Mouse (Mus musculus) lung, postnatal 10 days (tissue): Measurements from ENCODE around the gene Npl.
"Not testable (repeated sequence)": the region's sequence is repeated elsewhere in the genome, so short reads cannot be mapped to it uniquely, and the experiment has no call there.

ENCODE experiments used
- DNase-seq: peaks from one replicate; pipeline ENCODE4 v3.0.0; 2021

Npl gene

GRCm38 (mm10) chr1:153540753-153541152 lies 9.1 kb downstream of the Npl start:
- no peak for DNase-seq

GRCm38 (mm10) chr1:153539739-153540333 lies 10.0 kb downstream of the Npl start:
- no peak for DNase-seq

- peak; percentile 37 for DNase-seq
Measured at GRCm38 (mm10) chr1:153535611-153536010, 14.2 kb downstream of the Npl start.

DNA sequence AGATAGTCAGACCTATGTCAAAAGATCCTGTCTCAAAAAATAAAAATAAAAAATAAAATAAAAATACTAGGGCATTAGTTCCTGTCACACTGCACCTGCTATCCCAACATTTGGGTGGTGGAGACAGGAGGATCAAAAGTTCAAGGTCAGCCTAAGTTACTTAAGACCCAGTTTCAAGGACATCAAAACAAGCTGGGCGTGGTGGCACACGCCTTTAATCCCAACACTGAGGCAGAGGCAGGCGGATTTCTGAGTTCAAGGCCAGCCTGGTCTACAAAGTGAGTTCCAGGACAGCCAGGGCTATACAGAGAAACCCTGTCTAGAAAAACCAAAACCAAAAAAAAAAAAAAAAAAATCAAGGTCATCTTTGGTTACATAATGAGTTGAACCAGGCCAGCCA lies 16.9 kb downstream of the Npl start:
- DNase-seq, result not testable (repeated sequence)

DNA sequence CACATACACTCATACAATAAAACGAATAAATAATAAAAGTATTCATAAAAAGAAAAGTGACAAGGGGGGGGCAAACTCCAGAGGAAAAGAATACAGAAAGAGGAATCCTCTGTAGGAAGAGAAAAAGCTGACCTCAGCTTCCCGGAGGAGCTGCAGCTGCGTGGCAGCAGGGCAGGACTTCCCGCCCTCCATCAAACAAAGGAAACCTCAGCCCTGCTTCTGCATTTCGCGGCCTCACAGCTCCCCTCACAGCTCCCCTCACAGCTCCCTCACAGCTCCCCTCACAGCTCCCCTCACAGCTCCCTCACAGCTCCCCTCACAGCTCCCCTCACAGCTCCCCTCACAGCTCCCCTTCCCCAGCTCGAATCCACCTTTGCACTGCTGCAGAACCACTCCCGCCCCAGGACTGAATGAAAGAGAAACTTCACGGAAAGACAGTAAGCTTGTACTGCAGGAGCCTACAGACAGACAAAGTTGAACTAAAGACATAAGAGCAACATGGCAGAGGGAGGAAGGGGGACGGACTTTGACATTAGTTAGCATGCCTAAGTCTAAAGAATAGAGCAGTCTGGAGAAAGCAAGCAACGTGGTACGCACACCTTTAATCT lies 17.5 kb downstream of the Npl start:
- DNase-seq, result peak; percentile 28

GRCm38 (mm10) chr1:153531677-153532233 lies 18.1 kb downstream of the Npl start:
- DNase-seq, result no peak

DNA sequence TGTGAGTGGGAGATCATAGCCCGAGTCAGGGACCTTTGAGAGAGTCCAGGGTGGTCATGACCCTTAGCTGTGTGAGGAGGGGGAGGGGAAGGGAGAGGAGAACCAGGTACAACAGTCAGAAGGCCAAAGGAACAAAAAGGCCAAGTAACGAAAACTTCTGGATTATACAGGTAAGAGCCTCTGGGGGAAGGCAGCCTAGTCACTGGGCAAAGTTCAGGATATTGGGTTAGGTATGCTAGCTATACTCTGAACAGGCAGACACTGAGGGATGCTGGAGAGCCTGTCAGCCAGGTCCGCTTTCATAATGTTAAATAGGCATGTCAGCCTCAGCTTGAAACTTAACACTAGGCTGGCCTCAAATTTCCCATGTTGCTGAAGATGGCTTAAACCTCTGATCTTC lies 27.7 kb downstream of the Npl start:
- DNase-seq, result no peak

DNA sequence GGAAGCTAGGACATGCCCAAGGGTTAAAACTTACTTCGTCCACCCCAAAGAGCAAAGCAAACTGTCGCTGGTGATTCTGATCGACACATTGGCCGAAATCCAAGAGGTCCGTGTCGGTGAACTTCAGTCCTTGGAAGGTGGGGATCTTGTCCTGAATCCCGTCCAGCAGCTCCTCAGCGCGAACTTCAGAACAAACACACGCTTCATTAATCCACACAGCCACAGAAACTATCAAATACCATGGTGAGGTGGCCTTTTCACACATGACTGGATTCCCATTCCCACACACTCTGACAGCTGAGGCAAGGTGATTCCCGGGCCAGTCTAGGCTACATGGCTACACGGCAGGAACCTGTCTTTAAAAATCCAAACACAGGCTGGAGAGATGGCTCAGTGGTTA lies 34.5 kb downstream of the Npl start:
- DNase-seq, result no peak

DNA sequence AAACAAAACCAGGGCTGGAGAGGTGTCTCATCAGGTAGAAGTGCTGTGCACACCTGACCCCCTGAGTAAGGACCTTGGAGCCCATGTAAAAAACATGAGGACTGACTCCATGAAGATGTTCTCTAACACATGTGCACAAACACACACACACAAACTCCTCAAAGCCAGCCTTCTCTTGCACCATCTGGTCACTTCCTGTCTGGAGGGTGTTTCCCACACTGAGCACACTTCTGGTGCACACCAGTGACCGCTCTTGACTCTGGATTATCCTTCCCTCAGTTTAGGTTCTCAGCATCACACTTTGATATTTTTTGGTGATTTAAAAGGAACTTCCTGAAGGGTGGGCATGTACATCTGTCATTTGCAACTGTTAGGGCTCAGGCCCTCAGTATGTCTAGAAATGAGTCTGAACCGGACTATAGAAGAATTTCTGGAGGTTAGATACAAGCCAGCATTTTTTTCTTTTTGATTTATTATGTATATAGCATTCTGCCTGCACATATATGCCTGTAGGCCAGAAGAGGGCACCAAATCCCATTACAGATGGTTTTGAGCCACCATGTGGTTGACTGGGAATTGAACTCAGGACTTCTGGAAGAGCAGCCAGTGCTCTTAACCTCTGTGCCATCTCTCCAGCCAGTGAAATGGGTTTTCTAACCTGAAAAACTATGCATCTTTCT lies 39.4 kb downstream of the Npl start:
- DNase-seq, result no peak

- DNase-seq, result not testable (repeated sequence)
Measured at GRCm38 (mm10) chr1:153509569-153509968, 40.3 kb downstream of the Npl start.

GRCm38 (mm10) chr1:153509012-153509411 lies 40.8 kb downstream of the Npl start:
- DNase-seq, result no peak

DNA sequence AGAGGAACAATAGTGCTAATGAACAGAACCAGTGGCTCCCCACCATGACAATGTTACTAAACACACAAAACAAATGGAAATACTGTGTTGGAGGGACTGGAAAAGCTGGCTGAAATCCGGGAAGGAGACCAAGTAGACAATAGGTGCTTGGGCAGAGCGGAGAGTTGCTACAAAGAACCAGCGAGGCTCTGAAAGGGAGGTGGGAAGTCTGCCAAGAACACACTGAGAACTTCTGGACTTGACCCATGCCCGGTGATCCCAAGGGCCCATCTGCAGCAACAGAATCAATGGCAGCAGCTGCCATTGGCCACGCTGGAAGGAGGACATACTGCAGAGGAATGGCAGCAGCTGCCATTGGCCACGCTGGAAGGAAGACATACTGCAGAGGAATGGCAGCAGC lies 43.6 kb downstream of the Npl start:
- peak; percentile 21 for DNase-seq

GRCm38 (mm10) chr1:153501644-153502321 lies 48.1 kb downstream of the Npl start:
- DNase-seq, result peak; percentile 27

GRCm38 (mm10) chr1:153500030-153500429 lies 49.8 kb downstream of the Npl start:
- DNase-seq, result no peak

GRCm38 (mm10) chr1:153496030-153496429 lies 53.8 kb downstream of the Npl start:
- DNase-seq, result no peak

DNA sequence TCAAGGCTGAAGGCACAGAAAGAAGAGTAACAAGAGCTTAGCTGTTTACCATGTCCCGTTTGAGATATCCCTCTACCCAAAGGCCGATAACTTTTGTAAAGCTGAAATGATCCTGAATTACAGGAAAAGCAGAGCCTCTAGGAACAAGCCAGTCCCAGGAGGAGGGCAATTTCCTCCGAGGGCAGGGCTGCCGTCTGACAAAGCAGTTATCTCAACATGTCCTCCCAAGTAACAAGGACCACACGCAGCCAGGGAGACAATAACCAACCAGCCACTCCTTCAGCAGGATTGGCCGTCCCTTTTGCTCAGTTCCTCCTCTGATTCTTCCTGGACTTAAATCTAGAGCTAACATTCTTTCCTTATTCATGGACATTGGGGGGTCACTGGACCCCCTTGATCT lies 55.9 kb downstream of the Npl start:
- DNase-seq, result no peak

GRCm38 (mm10) chr1:153493338-153493737 lies 56.5 kb downstream of the Npl start:
- no peak for DNase-seq

GRCm38 (mm10) chr1:153491822-153492221 lies 58.0 kb downstream of the Npl start:
- DNase-seq, result no peak

DNA sequence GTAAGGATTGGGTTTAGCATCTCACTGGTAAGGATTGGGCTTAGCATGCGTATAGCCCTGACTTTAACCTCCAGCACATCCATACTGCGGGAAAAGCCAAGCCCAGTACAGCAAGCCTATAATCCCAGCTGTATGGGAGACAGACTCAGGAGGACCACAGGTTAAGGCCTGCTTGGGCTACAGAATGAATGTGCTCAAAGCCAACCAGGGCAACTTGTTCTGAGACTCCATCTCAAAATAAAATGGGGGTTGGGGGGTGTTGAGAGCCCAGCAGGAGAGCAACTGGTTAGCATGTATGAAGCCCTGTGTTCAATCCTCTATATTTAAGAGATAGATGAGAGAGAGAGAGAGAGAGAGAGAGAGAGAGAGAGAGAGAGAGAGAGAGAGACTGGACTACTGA lies 58.5 kb downstream of the Npl start:
- no peak for DNase-seq

- no peak for DNase-seq
Measured at GRCm38 (mm10) chr1:153489963-153490362, 59.9 kb downstream of the Npl start.

GRCm38 (mm10) chr1:153489540-153489939 lies 60.3 kb downstream of the Npl start:
- no peak for DNase-seq

- DNase-seq, result peak; percentile 29
Measured at GRCm38 (mm10) chr1:153489132-153489531, 60.7 kb downstream of the Npl start.

GRCm38 (mm10) chr1:153487500-153487879 lies 62.4 kb downstream of the Npl start, which contains the start of gene Dhx9:
Dhx9 (minus strand) TSS chr1:153487660.
- DNase-seq, result peak; percentile 99
